Comparison of ENCODE assay signal across 20 mouse cellular contexts in the genomic region with DNA sequence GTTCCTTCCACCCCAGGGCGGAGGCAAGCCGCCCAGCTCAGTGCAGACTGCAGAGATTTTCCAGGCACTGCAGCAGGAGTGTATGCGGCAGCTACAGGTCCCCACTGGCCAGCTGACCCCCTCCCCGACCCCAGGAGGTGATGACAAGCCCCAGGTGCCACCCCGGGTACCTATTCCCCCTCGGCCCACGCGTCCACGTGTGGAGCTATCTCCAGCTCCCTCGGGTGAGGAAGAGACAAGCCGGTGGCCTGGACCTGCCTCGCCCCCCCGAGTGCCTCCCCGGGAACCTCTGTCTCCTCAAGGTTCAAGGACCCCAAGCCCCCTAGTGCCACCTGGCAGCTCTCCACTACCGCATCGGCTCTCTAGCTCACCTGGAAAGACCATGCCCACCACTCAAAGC. TPM values are rescaled to one million over a fixed set of nuclear protein-coding genes. Genes with fewer than 3 reads are reported as not detected.
"Had no signal": no experiment of that assay in that cellular context is flagged by ENCODE, and none has a peak within 500 bp of the region (broad histone marks: within the 10 kb centered on the region; RNA-seq: fewer than 3 reads in every experiment).

No protein-coding gene starts in this region.

- H3K27ac ChIP-seq: limb, embryonic 12.5 days; limb, embryonic 15.5 days; liver, embryonic 12.5 days; liver, embryonic 15.5 days had no signal

- H3K4me1 ChIP-seq: limb, embryonic 12.5 days; limb, embryonic 15.5 days had no signal

- DNase-seq: kidney, adult 18-20 months; kidney, adult 9 months; kidney, postnatal 14 days; kidney, postnatal 4 days; left cerebral cortex, postnatal 4 days; lung, adult 2 months; lung, postnatal 14 days; midbrain, embryonic 14.5 days; thymus, adult 2 months had no signal

- H3K4me2 ChIP-seq: limb, embryonic 12.5 days; limb, embryonic 15.5 days; liver, embryonic 12.5 days; liver, embryonic 15.5 days; midbrain, embryonic 11.5 days had no signal

- H3K9me3 ChIP-seq: limb, embryonic 12.5 days; limb, embryonic 15.5 days; liver, embryonic 12.5 days; liver, embryonic 15.5 days had no signal

- H3K4me3 ChIP-seq: limb, embryonic 12.5 days; limb, embryonic 15.5 days; liver, embryonic 12.5 days; liver, embryonic 15.5 days had no signal

- H3K9ac ChIP-seq: limb, embryonic 12.5 days; limb, embryonic 15.5 days; liver, embryonic 12.5 days; liver, embryonic 15.5 days had no signal

- H3K27me3 ChIP-seq: limb, embryonic 12.5 days; limb, embryonic 15.5 days; liver, embryonic 12.5 days; liver, embryonic 15.5 days had no signal

- ATAC-seq: liver, embryonic 12.5 days had no signal

RNA-seq across cellular contexts. Expression of a gene that starts 55.7 kb away (rescaled TPM):
- total RNA-seq: layer of hippocampus, adult 18-20 months; layer of hippocampus, postnatal 14 days; left cerebral cortex, postnatal 14 days; left cerebral cortex, postnatal 4 days; megakaryocyte progenitor cell, adult 5-6 weeks; megakaryocyte-erythroid progenitor cell, adult 5-6 weeks; midbrain, postnatal 0 days had no signal
- polyA plus RNA-seq: limb, embryonic 12.5 days; limb, embryonic 15.5 days; midbrain, postnatal 0 days had no signal
